Mouse (Mus musculus) CD4-positive, CD25-positive, alpha-beta regulatory T cell, adult 2 months (primary cell): ENCODE measurements around the gene Mon2.
"Not testable (repeated sequence)": the region's sequence is repeated elsewhere in the genome, so short reads cannot be mapped to it uniquely, and the experiment has no call there.

Experiments used
- DNase-seq: peaks from one replicate; pipeline ENCODE4 v3.0.0-alpha.2; 2012; ENCODE audit warnings: low read depth, low spot score

Mon2 gene

DNA sequence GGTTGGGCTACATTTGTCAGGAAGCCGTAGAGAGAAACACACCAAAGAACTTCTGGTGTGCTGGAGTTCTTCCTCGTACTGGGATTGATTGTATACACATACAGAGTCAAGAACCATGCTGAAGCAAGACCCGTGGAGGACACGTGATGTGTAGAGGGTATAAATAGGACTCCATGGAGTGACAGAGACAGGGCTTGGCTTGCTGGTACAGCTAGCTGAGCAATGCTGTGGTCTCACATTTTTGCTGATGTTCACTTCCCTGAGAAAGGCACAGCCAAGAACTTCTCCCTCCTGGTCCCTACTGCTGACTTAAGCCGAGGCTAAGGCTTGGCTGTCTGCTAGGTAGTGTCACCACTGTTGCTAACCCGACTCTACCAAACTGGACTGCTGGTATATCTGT is 15.5 kb downstream of the Mon2 start:
- no peak for DNase-seq

GRCm38 (mm10) chr10:123057082-123057481 is 19.2 kb downstream of the Mon2 start:
- DNase-seq: peak; percentile 49

GRCm38 (mm10) chr10:123056463-123056862 is 19.8 kb downstream of the Mon2 start:
- no peak for DNase-seq

DNA sequence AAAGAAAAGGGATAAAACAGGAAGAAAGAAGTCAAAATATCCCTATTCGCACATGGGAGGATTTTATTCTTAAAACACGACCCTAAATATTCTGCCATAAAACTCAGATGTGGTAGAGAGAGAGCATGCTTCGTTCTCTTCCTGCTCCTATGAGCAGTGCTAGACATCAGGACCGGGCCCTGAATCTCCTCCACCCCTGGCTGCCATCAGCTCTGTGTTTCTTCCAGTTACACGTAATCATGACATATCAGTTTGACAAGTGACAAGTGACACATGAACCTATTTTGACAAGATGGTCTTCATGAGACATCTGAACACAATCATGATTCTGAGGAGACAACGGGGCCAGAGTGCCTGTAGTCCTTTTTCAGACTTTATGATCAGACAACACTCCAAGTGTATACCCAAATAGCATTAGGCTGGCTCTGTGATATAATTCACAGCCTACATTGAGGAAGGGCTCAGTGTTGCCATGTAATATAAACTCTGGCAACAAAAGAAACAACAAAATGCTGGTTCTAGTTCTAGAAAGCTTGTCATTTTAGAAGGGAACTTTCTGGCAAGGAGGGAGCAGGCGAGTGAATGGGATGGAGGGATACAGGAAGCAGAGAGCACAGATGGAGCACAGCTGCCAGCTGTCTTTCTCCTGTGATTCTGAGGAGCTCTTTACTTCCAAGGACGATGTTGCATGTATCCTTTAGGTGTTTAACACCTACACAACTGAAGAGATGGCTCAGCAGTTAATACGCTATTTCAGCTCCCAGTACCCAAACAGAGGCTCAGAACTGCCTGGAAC is 20.9 kb downstream of the Mon2 start:
- no peak for DNase-seq

GRCm38 (mm10) chr10:123053557-123053956 is 22.7 kb downstream of the Mon2 start:
- DNase-seq: no peak

DNA sequence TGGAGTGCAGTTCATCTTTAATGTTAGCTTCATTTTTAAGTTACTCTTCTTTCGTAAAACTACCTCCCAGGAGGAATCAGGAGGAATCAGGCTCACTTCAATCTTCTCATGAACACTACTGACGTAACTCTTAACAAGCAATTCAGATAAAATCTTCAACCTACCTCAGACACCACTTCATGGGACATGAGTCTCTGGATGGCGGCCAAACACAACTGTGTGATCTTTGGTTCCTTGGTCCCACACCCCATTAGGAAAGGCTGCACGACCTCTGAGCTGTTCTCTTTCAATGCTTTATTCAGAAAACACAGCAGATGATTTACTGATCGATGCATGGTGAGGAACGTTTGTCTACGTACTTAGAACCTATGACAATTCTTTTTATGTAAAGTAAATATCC is 24.3 kb downstream of the Mon2 start:
- DNase-seq: no peak

DNA sequence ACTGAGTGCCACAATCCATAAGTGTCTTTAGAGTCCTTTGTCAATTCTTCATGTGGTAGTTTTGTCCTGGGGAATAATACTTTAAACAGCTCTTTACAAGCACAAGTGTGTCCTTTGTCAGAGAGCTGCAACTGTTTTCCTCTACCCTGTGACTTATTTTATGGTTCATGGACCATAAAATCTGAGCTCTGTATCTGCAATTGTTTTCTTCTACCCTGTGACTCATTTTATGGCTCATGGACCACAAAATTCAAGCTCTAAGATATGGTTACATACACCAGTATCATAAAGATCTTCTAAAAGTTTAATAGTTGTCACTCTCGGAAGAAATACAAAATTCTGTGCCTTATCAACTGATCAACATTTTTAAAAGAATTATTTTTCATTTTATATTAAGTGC is 27.6 kb downstream of the Mon2 start:
- no peak for DNase-seq

DNA sequence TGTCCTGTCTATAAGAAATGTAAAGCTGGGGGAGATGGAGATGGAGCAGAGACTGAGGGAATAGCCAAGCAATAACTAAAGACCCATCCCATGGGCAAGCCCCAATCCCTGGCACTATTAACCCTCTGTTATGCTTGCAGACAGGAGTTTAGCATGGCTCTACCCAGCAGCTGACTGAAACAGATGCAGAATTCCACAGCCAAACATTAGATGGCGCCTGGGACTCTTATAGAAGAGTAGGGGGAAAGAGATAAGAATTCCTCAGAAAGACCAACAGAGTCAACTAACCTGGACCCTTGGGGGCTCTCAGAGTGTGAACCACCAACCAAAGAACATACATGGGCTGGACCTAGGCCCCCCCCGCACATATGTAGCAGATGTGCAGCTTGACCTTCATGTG is 36.4 kb downstream of the Mon2 start:
- no peak for DNase-seq

- no peak for DNase-seq
Observed at GRCm38 (mm10) chr10:123032078-123032646, 44.1 kb downstream of the Mon2 start.

DNA sequence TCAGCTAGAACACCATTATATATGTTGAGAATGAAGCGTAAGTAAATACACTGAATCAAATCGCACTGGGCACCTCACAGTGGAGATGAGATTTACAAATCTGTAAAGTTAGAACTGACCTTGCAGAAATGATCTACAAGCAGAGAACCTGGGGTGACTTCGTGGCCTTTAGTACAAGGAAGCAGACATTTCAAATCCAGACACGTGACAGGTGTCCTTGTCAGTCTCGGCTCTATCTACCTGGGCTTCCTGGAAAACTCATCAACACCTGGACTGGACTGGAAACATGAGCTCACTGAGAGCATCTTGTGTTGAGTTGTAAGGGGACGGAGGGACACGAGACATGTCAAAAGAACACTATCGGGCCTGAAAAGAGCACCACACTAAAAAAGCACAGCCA is 44.9 kb downstream of the Mon2 start:
- DNase-seq: no peak

DNA sequence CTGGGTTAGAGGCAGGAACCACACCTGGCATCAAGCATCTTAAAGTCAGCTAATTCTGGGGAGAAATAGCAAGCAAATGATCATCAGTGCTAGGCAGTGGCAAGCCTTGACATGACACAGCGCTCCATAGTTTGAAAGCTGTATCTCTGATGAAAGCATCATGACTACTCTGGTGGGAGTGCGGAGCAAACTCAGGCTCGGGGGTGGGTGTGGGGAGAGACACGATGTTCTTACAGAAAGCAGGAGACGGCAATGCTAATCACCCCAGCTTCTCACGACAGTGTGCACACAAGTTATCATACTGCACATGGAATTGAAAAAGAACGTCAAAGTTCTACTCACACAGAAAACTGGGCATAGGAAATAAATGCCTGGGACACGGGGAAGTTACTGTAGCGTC is 45.7 kb downstream of the Mon2 start:
- DNase-seq: no peak

DNA sequence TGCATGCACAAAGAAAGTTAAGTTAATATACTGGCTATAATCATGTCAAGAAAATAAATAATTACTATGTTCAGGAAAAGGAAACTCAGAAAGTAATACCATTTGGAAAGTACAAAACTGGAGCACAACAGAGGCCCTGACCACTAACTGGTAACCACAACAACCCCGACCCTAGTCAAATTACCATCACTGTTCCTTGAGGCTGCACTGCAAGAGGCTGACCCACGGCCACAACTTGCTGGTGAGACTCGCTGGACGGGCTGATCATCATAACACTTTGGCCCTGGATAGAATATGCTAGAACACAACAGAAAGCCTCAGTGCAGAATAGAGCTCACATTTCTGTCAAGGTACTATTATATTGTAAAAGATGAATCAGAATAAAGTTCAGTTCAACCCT is 47.4 kb downstream of the Mon2 start:
- no peak for DNase-seq

DNA sequence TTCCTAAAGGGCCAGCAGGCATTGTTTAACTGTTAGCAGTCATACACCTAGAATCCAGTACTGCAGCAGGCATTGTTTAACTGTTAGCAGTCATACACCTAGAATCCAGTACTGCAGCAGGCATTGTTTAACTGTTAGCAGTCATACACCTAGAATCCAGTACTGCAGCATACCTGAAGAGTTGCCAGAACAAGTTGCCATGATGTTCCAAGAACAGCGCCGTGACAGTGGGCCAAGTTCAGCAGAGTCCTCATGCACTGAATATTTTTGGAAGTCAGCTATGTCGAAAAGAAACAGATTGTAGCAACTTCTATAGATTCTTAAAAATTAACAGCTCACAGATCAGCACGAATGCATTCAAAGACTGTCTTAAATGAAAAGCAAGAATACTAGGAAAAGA is 49.6 kb downstream of the Mon2 start:
- DNase-seq: not testable (repeated sequence)

- DNase-seq: no peak
Observed at GRCm38 (mm10) chr10:123013435-123013834, 62.9 kb downstream of the Mon2 start.

DNA sequence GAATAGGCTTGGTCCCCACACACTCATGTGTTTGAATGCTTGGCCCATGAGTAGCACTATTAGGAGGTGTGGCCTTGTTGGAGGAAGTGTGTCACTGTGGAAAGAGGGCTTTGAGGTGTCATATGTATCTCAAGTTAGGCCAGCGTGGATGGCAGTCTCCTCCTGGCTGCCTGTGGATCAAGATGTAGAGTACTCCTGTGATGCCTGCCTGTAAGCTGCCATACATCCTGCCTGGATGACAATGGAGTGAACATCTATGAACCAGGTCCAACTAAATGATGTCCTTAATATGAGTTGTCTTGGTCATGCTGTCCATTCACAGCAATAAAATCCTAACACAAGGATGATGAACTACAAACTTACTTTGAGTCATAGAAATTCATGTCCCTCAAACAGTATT is 64.9 kb downstream of the Mon2 start:
- DNase-seq: no peak

- peak; percentile 78 for DNase-seq
Observed at GRCm38 (mm10) chr10:123005237-123006185, 70.8 kb downstream of the Mon2 start.

DNA sequence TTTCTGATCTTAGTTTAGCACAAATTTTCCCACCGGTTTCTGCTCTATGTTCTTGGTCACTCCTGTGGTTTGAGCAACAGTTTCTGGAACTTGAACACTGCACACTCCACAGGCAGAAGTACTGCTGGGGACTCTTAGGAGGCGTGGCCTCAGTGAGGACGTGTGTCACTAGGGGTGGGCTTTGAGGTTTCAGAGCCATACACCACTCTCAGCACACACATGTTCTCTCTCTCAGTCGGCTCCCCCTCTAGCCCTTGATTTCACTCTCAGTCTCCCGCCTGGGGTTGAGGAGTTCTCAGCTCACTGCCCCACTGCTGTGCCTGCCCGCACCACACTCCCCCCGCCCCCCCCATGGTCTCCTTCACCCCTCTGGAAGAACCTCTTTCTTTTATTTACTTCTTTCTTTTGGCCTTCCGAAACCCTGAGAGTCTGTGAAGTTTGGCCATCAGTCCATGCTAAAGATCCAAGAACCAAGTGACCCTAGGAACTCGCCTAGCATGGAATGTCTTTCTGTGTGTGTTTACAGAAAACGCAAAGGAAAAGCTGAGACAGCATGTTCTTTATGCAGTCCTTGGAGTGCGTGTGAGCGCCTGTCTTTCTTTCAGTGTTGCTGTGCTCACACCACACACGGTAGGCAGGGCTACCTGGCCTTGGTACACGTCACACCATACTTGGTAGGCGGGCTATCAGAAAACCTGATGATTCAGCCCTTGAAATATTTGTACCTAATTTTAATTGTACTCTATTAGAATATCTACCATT is 71.6 kb downstream of the Mon2 start:
- no peak for DNase-seq

- no peak for DNase-seq
Observed at GRCm38 (mm10) chr10:123001985-123002384, 74.3 kb downstream of the Mon2 start.

DNA sequence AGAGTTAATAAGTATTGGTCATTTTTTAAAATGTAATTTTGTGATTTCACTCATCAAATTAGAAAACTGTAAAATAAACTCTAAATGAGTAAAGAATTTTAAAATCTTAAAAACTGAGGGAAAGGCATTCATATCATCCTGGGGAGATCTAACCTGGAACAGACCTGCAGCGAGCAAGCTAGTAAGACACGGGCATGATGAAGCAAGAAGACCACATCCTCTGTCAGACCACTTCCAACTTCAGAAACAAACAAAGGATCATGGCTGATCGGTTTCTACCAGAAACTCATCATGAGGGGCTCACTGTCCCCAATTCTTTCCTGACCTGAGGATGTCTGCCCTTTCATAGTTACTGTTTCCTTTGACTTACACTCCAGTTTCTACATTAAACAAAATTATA is 74.9 kb downstream of the Mon2 start:
- no peak for DNase-seq

DNA sequence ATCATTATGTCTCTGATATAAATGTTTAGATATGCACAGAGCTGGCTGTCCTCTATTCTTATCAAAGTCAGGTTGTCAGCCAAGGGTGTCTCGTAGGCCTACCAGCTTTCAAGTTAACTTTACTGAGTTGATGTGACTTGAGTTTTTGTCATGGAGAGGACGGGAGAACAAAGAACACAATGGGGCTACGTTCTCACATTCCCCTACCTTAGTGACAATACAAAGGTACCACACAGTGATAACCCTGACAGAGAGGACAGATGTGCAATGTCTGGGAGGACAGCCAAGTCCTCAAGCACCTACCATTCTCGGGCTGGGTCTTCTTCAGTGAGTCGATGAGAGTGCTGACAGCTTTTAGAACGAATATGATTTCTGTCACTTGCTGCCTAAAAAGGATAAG is 76.9 kb downstream of the Mon2 start:
- DNase-seq: no peak

DNA sequence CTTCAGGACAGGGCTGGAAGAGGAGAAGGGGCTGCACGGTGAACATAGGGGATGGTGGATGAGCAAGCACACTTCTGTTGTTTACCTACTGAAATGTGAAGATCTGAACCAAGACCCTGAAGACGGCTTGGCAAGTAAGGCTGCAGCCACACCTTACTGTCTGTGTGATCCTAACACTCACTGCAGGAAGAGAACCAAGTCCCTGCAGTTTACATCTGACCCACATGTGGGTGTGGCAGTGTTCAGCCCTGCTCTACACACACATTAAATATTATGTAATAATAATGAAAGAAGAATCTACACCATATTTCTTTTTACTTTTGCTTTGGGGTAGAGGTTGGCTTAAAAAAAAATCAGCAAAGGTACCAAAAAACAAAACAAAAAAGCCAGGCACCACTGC is 78.5 kb downstream of the Mon2 start:
- no peak for DNase-seq
